Mouse (Mus musculus) megakaryocyte, embryonic 14.5 days (primary cell): ENCODE measurements around the gene Pou6f1.

Source experiments
- FLI1 ChIP-seq: IDR thresholded peaks from 2 replicates; pipeline ENCODE4 v1.6.1; 2012; ENCODE audit warnings: low read length, inconsistent platforms, mixed read lengths
- GATA1 ChIP-seq: IDR thresholded peaks from 3 replicates; pipeline ENCODE4 v1.6.1; 2012; ENCODE audit warnings: mixed read lengths, low read length, inconsistent platforms, borderline replicate concordance

DNA sequence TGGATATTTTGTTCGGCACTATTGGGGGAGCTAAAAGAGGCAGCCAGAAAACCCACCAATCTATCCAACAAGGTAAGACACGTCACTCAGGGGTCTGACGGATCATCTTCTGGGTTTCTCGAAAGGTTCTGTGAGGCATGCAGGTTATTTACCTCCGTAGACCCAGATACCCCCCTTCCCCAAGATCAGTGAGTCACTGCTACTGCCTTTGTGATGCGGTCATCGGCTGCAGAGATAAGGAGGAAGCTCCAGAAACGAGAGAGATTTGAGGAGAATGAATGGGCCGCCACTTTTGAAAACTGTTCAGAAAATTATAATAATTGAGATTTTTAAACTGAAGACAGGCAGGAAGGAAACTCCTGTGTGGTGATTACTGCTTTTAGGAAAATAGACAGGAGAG is 43.4 kb downstream of the Pou6f1 start:
- no peak for TF ChIP-seq GATA1
- TF ChIP-seq FLI1 = no peak
